Mouse (Mus musculus): ENCODE measurements around the gene Cpsf4l.

- TF ChIP-seq CTCF (IDR thresholded peaks at IDR 0.05; ENCODE audit: low read depth, low read length) (no peak), POLR2AphosphoS5 (IDR thresholded peaks at IDR 0.05; ENCODE audit: insufficient replicate concordance, low read depth, low read length) (no peak), TAL1 (conservative IDR thresholded peaks at IDR 0.05; ENCODE audit: low read depth, low read length) (no peak)
Observed at GRCm38 (mm10) chr11:113682897-113683626, 26.8 kb downstream of the Cpsf4l start.
